Mouse (Mus musculus) CH12.LX (cell line): Measurements from ENCODE around the gene Son. TPM values are rescaled to one million over a fixed set of nuclear protein-coding genes. Genes with fewer than 3 reads are reported as not detected.

Experiments
- DNase-seq: peaks from one replicate; pipeline ENCODE4 v3.0.0-alpha.2; 2013; ENCODE audit errors: extremely low read depth
- H3K27ac ChIP-seq: 2 replicates; pipeline ENCODE4 v1.5.1; 2012; ENCODE audit warnings: low read depth, mild to moderate bottlenecking, control low read depth, moderate library complexity; ENCODE audit not compliant: insufficient read depth
- H3K27me3 ChIP-seq: replicated peaks from 2 replicates; pipeline ENCODE3; 2012; ENCODE audit warnings: inconsistent platforms
- H3K36me3 ChIP-seq, 2 experiments: replicated peaks in 1 of 2; 2 replicates each; pipeline versions ENCODE3 to v1.6.1; 2012; ENCODE audit warnings: inconsistent platforms in 1 of 2, low read length in 1 of 2, mild to moderate bottlenecking in 1 of 2, mixed read lengths in 1 of 2, moderate library complexity in 1 of 2; ENCODE audit not compliant: control insufficient read depth in 1 of 2, insufficient read depth in 1 of 2
- H3K4me1 ChIP-seq, 2 experiments: 2 replicates each; pipeline ENCODE4 v1.6.1; 2012; ENCODE audit warnings: inconsistent platforms in 1 of 2, moderate library complexity in 1 of 2; ENCODE audit not compliant: insufficient read depth in 2 of 2, control insufficient read depth in 1 of 2
- H3K4me2 ChIP-seq: 2 replicates; pipeline ENCODE4 v1.6.1; 2012; ENCODE audit warnings: low read depth, mild to moderate bottlenecking, control low read depth; ENCODE audit not compliant: poor library complexity, insufficient read depth, severe bottlenecking
- H3K4me3 ChIP-seq, 3 experiments: fragments of 150-350 bp in 1 of 3; sonication (generic) in 1 of 3; replicated peaks in 1 of 3; 2 replicates each; pipeline versions ENCODE3 to v1.5.1; 2011 to 2012; ENCODE audit warnings: low read depth in 2 of 3, low read length in 2 of 3, mild to moderate bottlenecking in 2 of 3, moderate library complexity in 2 of 3, control low read depth in 1 of 3, improper control_type of control experiment in 1 of 3, inconsistent platforms in 1 of 3, mixed read lengths in 1 of 3; ENCODE audit not compliant: poor library complexity in 1 of 3
- H3K79me2 ChIP-seq: replicated peaks from 2 replicates; pipeline ENCODE4 v1.6.1; 2012; ENCODE audit warnings: mild to moderate bottlenecking, moderate library complexity; ENCODE audit not compliant: control insufficient read depth, poor library complexity, insufficient read depth, severe bottlenecking; ENCODE audit errors: extremely low read depth
- H3K9ac ChIP-seq: 2 replicates; pipeline ENCODE4 v1.6.1; 2012; ENCODE audit warnings: low read depth, mild to moderate bottlenecking, control low read depth, moderate library complexity; ENCODE audit not compliant: insufficient read depth
- H3K9me3 ChIP-seq: replicated peaks from 2 replicates; pipeline ENCODE3; 2012; ENCODE audit warnings: low read length, inconsistent platforms, mixed read lengths
- CHD1 ChIP-seq: IDR thresholded peaks from 2 replicates; pipeline ENCODE4 v1.6.1; 2012; ENCODE audit warnings: low read depth, low read length, improper control_type of control experiment, inconsistent platforms
- CHD2 ChIP-seq: IDR thresholded peaks from 2 replicates; pipeline ENCODE4 v1.6.1; 2011; ENCODE audit warnings: low read length, improper control_type of control experiment
- CTCF ChIP-seq, 2 experiments: IDR thresholded peaks in 1 of 2; conservative IDR thresholded peaks in 1 of 2; 2 replicates each; pipeline ENCODE4 v1.5.1; 2011 to 2012; ENCODE audit warnings: low read depth in 2 of 2, low read length in 2 of 2, improper control_type of control experiment in 1 of 2, inconsistent platforms in 1 of 2, mild to moderate bottlenecking in 1 of 2, moderate library complexity in 1 of 2
- E2F4 ChIP-seq: IDR thresholded peaks from 2 replicates; pipeline ENCODE4 v1.6.1; 2011; ENCODE audit warnings: low read depth, low read length, improper control_type of control experiment; ENCODE audit not compliant: insufficient replicate concordance
- EP300 ChIP-seq: IDR thresholded peaks from 2 replicates; pipeline ENCODE4 v1.6.1; 2011; ENCODE audit warnings: low read length, improper control_type of control experiment
- IRF4 ChIP-seq: IDR thresholded peaks from 2 replicates; pipeline ENCODE4 v1.6.1; 2014; ENCODE audit warnings: low read depth, mild to moderate bottlenecking, inconsistent platforms, low read length, improper control_type of control experiment
- JUN ChIP-seq: IDR thresholded peaks from 2 replicates; pipeline ENCODE4 v1.6.1; 2011; ENCODE audit warnings: low read depth, mild to moderate bottlenecking, low read length, improper control_type of control experiment, moderate library complexity; ENCODE audit not compliant: insufficient read depth
- JUND ChIP-seq: conservative IDR thresholded peaks from 2 replicates; pipeline ENCODE4 v1.6.1; 2011; ENCODE audit warnings: low read depth, low read length, improper control_type of control experiment
- MAX ChIP-seq: IDR thresholded peaks from 2 replicates; pipeline ENCODE4 v1.6.1; 2011; ENCODE audit warnings: low read length, improper control_type of control experiment
- MAZ ChIP-seq: IDR thresholded peaks from 2 replicates; pipeline ENCODE4 v1.6.1; 2012; ENCODE audit warnings: low read depth, mild to moderate bottlenecking, inconsistent platforms, low read length, improper control_type of control experiment, moderate library complexity
- MEF2A ChIP-seq: IDR thresholded peaks from 2 replicates; pipeline ENCODE4 v1.6.1; 2014; ENCODE audit warnings: low read depth, mild to moderate bottlenecking, inconsistent platforms, low read length, improper control_type of control experiment, borderline replicate concordance
- MXI1 ChIP-seq: IDR thresholded peaks from 2 replicates; pipeline ENCODE4 v1.6.1; 2011; ENCODE audit warnings: mild to moderate bottlenecking, low read depth, low read length, improper control_type of control experiment
- MYC ChIP-seq: IDR thresholded peaks from 2 replicates; pipeline ENCODE4 v1.6.1; 2011; ENCODE audit warnings: low read depth, mild to moderate bottlenecking, improper control_type of control experiment, low read length
- NELFE ChIP-seq: IDR thresholded peaks from 2 replicates; pipeline ENCODE4 v1.6.1; 2011; ENCODE audit warnings: low read depth, low read length, improper control_type of control experiment
- SIN3A ChIP-seq: IDR thresholded peaks from 2 replicates; pipeline ENCODE4 v1.6.1; 2012; ENCODE audit warnings: low read length, improper control_type of control experiment, inconsistent platforms
- SMC3 ChIP-seq: IDR thresholded peaks from 2 replicates; pipeline ENCODE4 v1.6.1; 2011; ENCODE audit warnings: low read depth, low read length, improper control_type of control experiment
- TCF12 ChIP-seq: IDR thresholded peaks from 2 replicates; pipeline ENCODE4 v1.6.1; 2014; ENCODE audit warnings: low read depth, mild to moderate bottlenecking, inconsistent platforms, low read length, improper control_type of control experiment
- UBTF ChIP-seq: IDR thresholded peaks from 2 replicates; pipeline ENCODE4 v1.6.1; 2012; ENCODE audit warnings: low read depth, mild to moderate bottlenecking, inconsistent platforms, low read length, improper control_type of control experiment, moderate library complexity
- USF1 ChIP-seq: IDR thresholded peaks from 2 replicates; pipeline ENCODE4 v1.6.1; 2014; ENCODE audit warnings: low read depth, mild to moderate bottlenecking, inconsistent platforms, low read length, improper control_type of control experiment
- dilution Hi-C: fragments of 300-500 bp; cut with MboI; formaldehyde crosslinking; loops from 2 replicates; pipeline ENCODE4 v1.14.3; 2020; ENCODE audit warnings: low sequenced_read_pairs; ENCODE audit not compliant: extremely low pct_unique_long_range_greater_than_20kb, extremely low pct_ligation_motif_present
- in situ Hi-C: fragments of 300-500 bp; cut with MboI; formaldehyde crosslinking; loops from 3 replicates; pipeline ENCODE4 v1.14.3; 2019; ENCODE audit warnings: low sequenced_read_pairs, low pct_ligation_motif_present, low pct_unique_long_range_greater_than_20kb, mixed read lengths
- polyA plus RNA-seq: library from polyadenylated mRNA; unstranded; fragments of >175 nt; gene quantifications from 2 replicates; pipeline ENCODE4 v1.2.1, GENCODE M21; 2012; ENCODE audit warnings: low read depth; ENCODE audit not compliant: insufficient read length
- total RNA-seq, 2 experiments: library from RNA; depleted of rRNA; stranded (reverse); fragments of 300-350 nt in 1 of 2; fragments of >200 nt in 1 of 2; gene quantifications; 2 replicates each; pipeline ENCODE4 v1.2.3; 2012 to 2014

The Son gene
- total and polyA plus RNA-seq, 3 experiments = 126 to 271 (median 206) TPM

DNA sequence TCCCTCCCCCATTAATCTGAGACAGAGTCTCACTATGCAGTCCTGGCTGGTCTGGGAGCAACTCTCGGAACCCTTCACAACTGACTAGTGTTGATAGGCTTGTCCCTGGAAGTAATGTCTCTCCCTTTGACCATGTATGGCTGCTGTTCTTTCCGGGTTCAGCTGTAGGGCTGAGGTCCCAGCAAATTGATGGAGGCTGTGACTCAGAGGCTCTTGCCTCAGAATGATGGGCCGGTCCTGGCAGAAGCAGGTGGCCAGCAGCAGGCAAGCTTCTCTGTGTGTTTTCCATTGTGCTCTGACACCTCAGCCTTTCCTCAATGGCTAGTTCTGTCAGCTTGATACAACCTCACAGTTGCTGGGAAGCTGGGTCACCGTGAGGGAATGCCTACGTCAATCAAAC is 34.8 kb upstream of the Son start:
- no peak for TF ChIP-seq TCF12
- TF ChIP-seq MEF2A = no peak
- no peak overlapping the region for H3K4me2 ChIP-seq
- dilution Hi-C loops = no loop called here
- peaks cover 0 to 10% of the 10 kb centered on the region in 2 experiments; a peak in 1 of 4 replicates for H3K4me1 ChIP-seq
- H3K36me3 ChIP-seq = no peaks in the 10 kb centered on the region
- no peaks in the 10 kb centered on the region for H3K79me2 ChIP-seq
- H3K9ac ChIP-seq = no peak overlapping the region
- H3K9me3 ChIP-seq = no peaks in the 10 kb centered on the region
- H3K4me3 ChIP-seq = no peak overlapping the region
- no peak overlapping the region for H3K27ac ChIP-seq
- in situ Hi-C loops = no loop called here
- H3K27me3 ChIP-seq = no peaks in the 10 kb centered on the region
- DNase-seq = no peak

DNA sequence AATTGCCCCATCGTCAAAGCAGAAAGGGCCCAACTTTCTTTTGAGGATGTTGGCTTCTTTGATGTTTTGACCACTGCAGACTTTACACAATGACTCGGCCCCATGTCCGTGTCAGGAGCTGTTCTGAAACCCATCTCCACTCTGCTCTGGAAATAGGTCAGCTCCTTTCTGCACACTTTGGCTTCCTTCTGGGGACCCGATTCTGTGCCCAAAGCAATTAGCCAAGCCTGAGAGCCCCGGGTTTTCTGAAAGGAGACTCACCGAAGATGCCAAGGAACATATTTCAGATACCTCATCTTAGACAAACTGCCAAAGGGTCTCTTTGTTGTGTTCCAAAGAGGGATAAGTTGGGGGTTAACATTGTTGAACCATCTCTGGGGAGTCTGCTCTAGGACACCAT is 32.8 kb upstream of the Son start:
- H3K9me3 ChIP-seq = no peaks in the 10 kb centered on the region
- peaks cover 0 to 2% of the 10 kb centered on the region in 2 experiments for H3K36me3 ChIP-seq
- no peak overlapping the region for H3K4me3 ChIP-seq
- no peaks in the 10 kb centered on the region for H3K79me2 ChIP-seq
- H3K27ac ChIP-seq = no peak overlapping the region
- in situ Hi-C loops = no loop called here
- dilution Hi-C loops = no loop called here
- no peak overlapping the region for H3K4me2 ChIP-seq
- H3K9ac ChIP-seq = no peak overlapping the region
- peaks cover 5 to 20% of the 10 kb centered on the region in 2 experiments; a peak in 3 of 4 replicates for H3K4me1 ChIP-seq
- DNase-seq = no peak
- no peaks in the 10 kb centered on the region for H3K27me3 ChIP-seq
- TF ChIP-seq SMC3 (no peak), JUND (no peak), MAX (no peak), SIN3A (no peak), CHD1 (no peak), USF1 (no peak), CTCF (conservative IDR thresholded peaks at IDR 0.05 in 1 of 2, IDR thresholded peaks at IDR 0.05 in 1 of 2; ENCODE audit: low read depth in 2 of 2, low read length in 2 of 2) (no peak), CHD2 (no peak), NELFE (no peak), UBTF (no peak), E2F4 (no peak), MAZ (no peak), MYC (no peak), IRF4 (no peak), EP300 (no peak), JUN (no peak), MXI1 (no peak)
